Mouse (Mus musculus): ENCODE measurements around the gene Pcnt. TPM values are rescaled to one million over a fixed set of nuclear protein-coding genes. Genes with fewer than 3 reads are reported as not detected.

The Pcnt gene
- polyA plus RNA-seq (2015; fragmentation: Nextera tagmentation; extraction: Ambion mirVana), result 8.0 and 8.8 TPM in 2 replicates

GRCm38 (mm10) chr10:76442178-76443088 is at the start of gene Pcnt:
Gene Pcnt, minus strand, starts transcription at chr10:76442786.
- no peaks in the 10 kb centered on the region for H3K9me3 ChIP-seq
- peak; percentile 99 for ATAC-seq (replicated peaks)
- no peaks in the 10 kb centered on the region for H3K27me3 ChIP-seq (replicated peaks)
- peaks cover 19% of the 10 kb centered on the region for H3K4me1 ChIP-seq
- peak within 1 kb of the TSS; percentile 77 for H3K4me2 ChIP-seq
- peak within 1 kb of the TSS; percentile 57 for H3K9ac ChIP-seq
- peak within 1 kb of the TSS; percentile 89 for H3K27ac ChIP-seq
- H3K36me3 ChIP-seq (replicated peaks), result no peaks in the 10 kb centered on the region
- under 1% methylated on average over 78 of the region's 78 CpGs for WGBS
- H3K4me3 ChIP-seq, result peak within 1 kb of the TSS; percentile 82

- no peak overlapping the region for H3K27ac ChIP-seq
- WGBS, result 94% methylated on average over 15 of the region's 15 CpGs
- H3K27me3 ChIP-seq (replicated peaks), result no peaks in the 10 kb centered on the region
- no peak for ATAC-seq (replicated peaks)
- H3K4me2 ChIP-seq, result no peak overlapping the region
- no peak overlapping the region for H3K9ac ChIP-seq
- no peaks in the 10 kb centered on the region for H3K4me1 ChIP-seq
- H3K36me3 ChIP-seq (replicated peaks), result peaks cover 78% of the 10 kb centered on the region
- H3K4me3 ChIP-seq, result no peak overlapping the region
- no peaks in the 10 kb centered on the region for H3K9me3 ChIP-seq
Observed at GRCm38 (mm10) chr10:76489205-76489604, 46.6 kb upstream of the Pcnt start.

- WGBS, result 97% methylated on average over 8 of the region's 8 CpGs
- H3K4me1 ChIP-seq, result no peaks in the 10 kb centered on the region
- H3K27me3 ChIP-seq (replicated peaks), result no peaks in the 10 kb centered on the region
- no peak overlapping the region for H3K4me2 ChIP-seq
- H3K4me3 ChIP-seq, result no peak overlapping the region
- no peak overlapping the region for H3K27ac ChIP-seq
- no peak for ATAC-seq (replicated peaks)
- H3K9ac ChIP-seq, result no peak overlapping the region
- H3K36me3 ChIP-seq (replicated peaks), result peaks cover 78% of the 10 kb centered on the region
- no peaks in the 10 kb centered on the region for H3K9me3 ChIP-seq
Observed at GRCm38 (mm10) chr10:76488265-76488664, 45.7 kb upstream of the Pcnt start.

- Histone ChIP-seq H3K36me3 (replicated peaks) (peaks cover 84% of the 10 kb centered on the region), H3K27ac (no peak overlapping the region), H3K4me1 (no peaks in the 10 kb centered on the region), H3K4me2 (no peak overlapping the region), H3K4me3 (no peak overlapping the region), H3K9me3 (no peaks in the 10 kb centered on the region), H3K9ac (no peak overlapping the region), H3K27me3 (replicated peaks) (no peaks in the 10 kb centered on the region)
- ATAC-seq (replicated peaks), result no peak
- WGBS, result 100% methylated on average over 2 of the region's 2 CpGs
Observed at GRCm38 (mm10) chr10:76486302-76486701, 43.7 kb upstream of the Pcnt start.

- no peak for ATAC-seq (replicated peaks)
- 95% methylated on average over 6 of the region's 6 CpGs for WGBS
- no peak overlapping the region for H3K27ac ChIP-seq
- H3K4me3 ChIP-seq, result no peak overlapping the region
- no peaks in the 10 kb centered on the region for H3K4me1 ChIP-seq
- no peak overlapping the region for H3K9ac ChIP-seq
- no peaks in the 10 kb centered on the region for H3K9me3 ChIP-seq
- peaks cover 76% of the 10 kb centered on the region for H3K36me3 ChIP-seq (replicated peaks)
- H3K27me3 ChIP-seq (replicated peaks), result no peaks in the 10 kb centered on the region
- H3K4me2 ChIP-seq, result no peak overlapping the region
Observed at GRCm38 (mm10) chr10:76481480-76481879, 38.9 kb upstream of the Pcnt start.

GRCm38 (mm10) chr10:76480851-76481250 is 38.3 kb upstream of the Pcnt start:
- Histone ChIP-seq H3K9me3 (no peaks in the 10 kb centered on the region), H3K9ac (no peak overlapping the region), H3K4me3 (no peak overlapping the region), H3K4me2 (no peak overlapping the region), H3K27me3 (replicated peaks) (no peaks in the 10 kb centered on the region), H3K27ac (no peak overlapping the region), H3K36me3 (replicated peaks) (peaks cover 77% of the 10 kb centered on the region), H3K4me1 (no peaks in the 10 kb centered on the region)
- 92% methylated on average over 13 of the region's 13 CpGs for WGBS
- no peak for ATAC-seq (replicated peaks)

GRCm38 (mm10) chr10:76473759-76474158 is 31.2 kb upstream of the Pcnt start:
- no peaks in the 10 kb centered on the region for H3K27me3 ChIP-seq (replicated peaks)
- whole genome bisulfite sequencing, result 93% methylated on average over 5 of the region's 5 CpGs
- no peak overlapping the region for H3K9ac ChIP-seq
- no peak for ATAC-seq (replicated peaks)
- H3K27ac ChIP-seq, result no peak overlapping the region
- peaks cover 40% of the 10 kb centered on the region for H3K36me3 ChIP-seq (replicated peaks)
- H3K4me3 ChIP-seq, result no peak overlapping the region
- H3K4me2 ChIP-seq, result no peak overlapping the region
- H3K9me3 ChIP-seq, result no peaks in the 10 kb centered on the region
- peaks cover 31% of the 10 kb centered on the region for H3K4me1 ChIP-seq

- H3K9me3 ChIP-seq, result no peaks in the 10 kb centered on the region
- peak within 1 kb of the TSS; percentile 58 for H3K4me2 ChIP-seq
- H3K27me3 ChIP-seq (replicated peaks), result no peaks in the 10 kb centered on the region
- H3K9ac ChIP-seq, result peak within 1 kb of the TSS; percentile 93
- peaks cover 33% of the 10 kb centered on the region for H3K4me1 ChIP-seq
- peak; percentile 98 for ATAC-seq (replicated peaks)
- peaks cover 13% of the 10 kb centered on the region for H3K36me3 ChIP-seq (replicated peaks)
- H3K27ac ChIP-seq, result peak within 1 kb of the TSS; percentile 87
- 2% methylated on average over 54 of the region's 55 CpGs for WGBS
- peak within 1 kb of the TSS; percentile 63 for H3K4me3 ChIP-seq
Observed at GRCm38 (mm10) chr10:76468203-76469162, 25.9 kb upstream of the Pcnt start, which contains the start of the genes Mcm3ap and Ybey. Gene Mcm3ap, plus strand, starts transcription at chr10:76468927. Gene Ybey, minus strand, starts transcription at chr10:76469114.

- no peak overlapping the region for H3K9ac ChIP-seq
- no peak overlapping the region for H3K4me2 ChIP-seq
- WGBS, result 90% methylated on average over 6 of the region's 6 CpGs
- H3K36me3 ChIP-seq (replicated peaks), result no peaks in the 10 kb centered on the region
- no peak for ATAC-seq (replicated peaks)
- no peak overlapping the region for H3K27ac ChIP-seq
- H3K9me3 ChIP-seq, result no peaks in the 10 kb centered on the region
- H3K4me1 ChIP-seq, result peaks cover 2% of the 10 kb centered on the region
- no peaks in the 10 kb centered on the region for H3K27me3 ChIP-seq (replicated peaks)
- no peak overlapping the region for H3K4me3 ChIP-seq
Observed at GRCm38 (mm10) chr10:76462721-76463120, 20.1 kb upstream of the Pcnt start.

GRCm38 (mm10) chr10:76462312-76462711 is 19.7 kb upstream of the Pcnt start:
- no peaks in the 10 kb centered on the region for H3K4me1 ChIP-seq
- H3K27me3 ChIP-seq (replicated peaks), result no peaks in the 10 kb centered on the region
- no peak overlapping the region for H3K27ac ChIP-seq
- H3K9me3 ChIP-seq, result no peaks in the 10 kb centered on the region
- H3K4me2 ChIP-seq, result no peak overlapping the region
- no peak overlapping the region for H3K4me3 ChIP-seq
- 89% methylated on average over 7 of the region's 7 CpGs for WGBS
- no peaks in the 10 kb centered on the region for H3K36me3 ChIP-seq (replicated peaks)
- ATAC-seq (replicated peaks), result no peak
- H3K9ac ChIP-seq, result no peak overlapping the region

- Histone ChIP-seq H3K27me3 (replicated peaks) (no peaks in the 10 kb centered on the region), H3K27ac (no peak overlapping the region), H3K4me3 (no peak overlapping the region), H3K9me3 (no peaks in the 10 kb centered on the region), H3K4me2 (no peak overlapping the region), H3K36me3 (replicated peaks) (no peaks in the 10 kb centered on the region), H3K4me1 (no peaks in the 10 kb centered on the region), H3K9ac (no peak overlapping the region)
- 93% methylated on average over 1 of the region's 1 CpGs for WGBS
- ATAC-seq (replicated peaks), result no peak
Observed at GRCm38 (mm10) chr10:76461255-76461654, 18.7 kb upstream of the Pcnt start.

GRCm38 (mm10) chr10:76455289-76455688 is 12.7 kb upstream of the Pcnt start:
- no peak for ATAC-seq (replicated peaks)
- no peaks in the 10 kb centered on the region for H3K27me3 ChIP-seq (replicated peaks)
- no peaks in the 10 kb centered on the region for H3K9me3 ChIP-seq
- H3K27ac ChIP-seq, result no peak overlapping the region
- no peaks in the 10 kb centered on the region for H3K4me1 ChIP-seq
- WGBS, result 46% methylated on average over 5 of the region's 5 CpGs
- no peak overlapping the region for H3K9ac ChIP-seq
- H3K4me3 ChIP-seq, result no peak overlapping the region
- H3K4me2 ChIP-seq, result no peak overlapping the region
- no peaks in the 10 kb centered on the region for H3K36me3 ChIP-seq (replicated peaks)
